Mouse (Mus musculus) kidney, adult 18-20 months (tissue): ENCODE measurements around the gene Rrnad1.

ENCODE experiments used
- DNase-seq: peaks from one replicate; pipeline ENCODE4 v3.0.0; 2021

Gene Rrnad1

DNA sequence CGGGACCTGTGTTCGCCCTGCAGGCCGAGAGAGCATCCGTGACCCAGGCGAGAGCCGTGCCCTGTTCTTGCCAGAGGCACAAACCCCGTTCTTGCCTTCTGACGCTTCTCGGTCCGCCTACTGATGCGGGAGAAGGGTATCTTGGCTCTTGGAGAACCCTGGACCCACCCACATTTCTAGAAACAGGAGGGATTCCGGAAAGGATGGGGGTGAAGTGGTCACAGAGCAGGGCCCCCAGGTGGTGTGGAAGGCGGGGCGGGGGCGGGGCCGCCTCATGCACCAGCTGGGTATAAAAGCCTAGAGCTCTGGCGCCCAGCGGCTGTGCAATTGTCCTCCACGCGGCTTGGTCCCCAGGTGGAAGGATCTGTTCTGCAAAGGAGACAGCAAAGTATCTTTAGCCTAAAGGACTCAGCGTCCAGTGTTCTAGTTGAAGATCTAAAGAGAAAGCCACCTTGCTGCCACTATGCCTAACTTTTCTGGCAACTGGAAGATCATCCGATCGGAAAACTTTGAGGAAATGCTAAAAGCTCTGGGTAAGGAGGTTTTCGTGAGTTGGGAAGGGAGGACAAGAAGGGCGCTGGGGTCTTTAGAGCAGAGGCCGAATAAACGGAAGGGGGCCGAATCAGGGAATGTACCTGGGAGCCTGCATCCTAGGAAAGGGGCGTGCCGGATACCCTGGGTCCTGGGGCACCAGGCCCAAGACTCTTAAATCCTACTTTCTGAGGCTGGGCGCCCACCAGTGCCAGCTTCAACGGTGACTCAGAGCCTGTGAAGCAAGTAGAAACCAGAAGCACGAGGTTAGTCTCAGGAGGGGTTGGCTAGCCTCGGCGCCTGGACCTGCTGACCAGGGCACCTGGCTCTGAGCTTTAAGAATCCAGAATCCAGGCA, 18.1 kb upstream of the Rrnad1 start, which contains the start of gene Crabp2:
TSS of gene Crabp2 (plus strand) at position 289 of the 888 bp plus-strand sequence.
- no peak for DNase-seq

DNA sequence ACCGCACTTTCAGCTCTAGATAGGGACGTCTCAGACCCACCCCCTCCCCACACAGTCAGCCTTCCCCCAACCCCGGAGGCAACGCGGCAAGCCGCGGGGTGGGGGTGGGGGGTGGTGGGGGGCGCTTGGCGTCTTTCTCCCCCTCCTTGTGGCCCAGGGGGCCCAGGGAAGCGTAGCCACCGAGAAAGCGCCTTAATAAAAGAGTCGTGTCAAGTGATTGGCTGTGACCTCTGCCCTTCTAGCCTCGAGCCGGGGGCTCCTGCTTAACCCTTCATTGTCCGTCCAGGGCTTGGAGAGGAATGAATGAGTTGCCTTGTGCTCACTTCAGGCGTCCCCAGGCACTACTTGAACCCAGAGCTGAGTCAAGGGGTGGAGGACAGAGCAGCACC, 17.3 kb upstream of the Rrnad1 start:
- DNase-seq, result no peak

DNA sequence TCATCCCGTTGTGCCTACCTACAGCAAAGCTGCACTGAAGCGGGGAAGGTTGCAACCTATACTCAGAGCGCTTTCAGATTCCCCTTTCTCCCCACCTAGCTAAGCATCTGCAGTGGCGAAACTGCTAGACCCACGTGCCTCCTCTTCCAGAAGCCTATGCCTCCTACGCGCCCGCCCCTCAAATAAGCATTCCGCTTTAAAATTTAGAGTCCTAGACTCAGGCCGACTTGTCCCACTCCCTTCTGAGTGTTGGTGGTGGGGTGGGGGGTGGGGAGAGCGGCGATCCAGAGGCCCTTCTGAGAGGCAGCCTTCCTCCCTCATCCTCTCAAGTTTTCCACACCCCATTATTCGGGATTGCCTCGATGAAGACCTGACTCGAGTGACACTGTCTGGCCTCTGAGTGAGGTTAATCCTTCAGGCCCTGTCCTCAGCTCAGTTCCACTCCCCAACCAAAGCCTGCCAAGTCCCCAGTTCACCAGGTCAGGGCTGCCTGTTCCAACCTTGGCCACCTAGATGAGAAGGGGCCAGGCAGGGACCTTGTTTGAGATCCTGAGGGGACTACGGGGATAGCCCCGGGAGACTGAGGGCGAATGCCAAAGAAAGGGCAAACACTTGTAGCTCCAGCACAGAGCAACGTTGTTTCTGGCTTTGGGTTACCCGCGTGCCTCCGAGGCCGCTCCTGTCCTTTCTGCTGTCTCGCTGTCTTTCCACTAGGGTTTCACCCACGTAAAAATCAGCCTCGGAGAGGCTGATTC, 16.7 kb upstream of the Rrnad1 start:
- DNase-seq, result no peak

DNA sequence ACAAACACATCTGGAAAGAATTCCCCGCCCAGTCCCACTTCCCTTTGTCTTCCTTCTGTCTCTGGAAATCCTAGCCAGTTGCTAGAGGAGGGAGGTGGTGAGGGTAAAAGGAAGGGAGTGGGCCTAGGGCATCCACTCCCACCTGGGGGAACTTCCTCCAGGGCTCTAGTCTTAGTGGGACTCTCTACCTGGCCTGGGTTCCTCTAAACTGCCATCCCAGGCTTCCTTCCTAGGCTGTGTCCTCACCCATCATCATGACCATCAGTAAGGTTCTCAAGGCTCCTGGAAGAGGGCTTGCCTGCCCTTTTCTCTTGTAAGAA, 16.0 kb upstream of the Rrnad1 start:
- no peak for DNase-seq

GRCm38 (mm10) chr3:87945781-87946540, 15.4 kb upstream of the Rrnad1 start:
- DNase-seq, result no peak

DNA sequence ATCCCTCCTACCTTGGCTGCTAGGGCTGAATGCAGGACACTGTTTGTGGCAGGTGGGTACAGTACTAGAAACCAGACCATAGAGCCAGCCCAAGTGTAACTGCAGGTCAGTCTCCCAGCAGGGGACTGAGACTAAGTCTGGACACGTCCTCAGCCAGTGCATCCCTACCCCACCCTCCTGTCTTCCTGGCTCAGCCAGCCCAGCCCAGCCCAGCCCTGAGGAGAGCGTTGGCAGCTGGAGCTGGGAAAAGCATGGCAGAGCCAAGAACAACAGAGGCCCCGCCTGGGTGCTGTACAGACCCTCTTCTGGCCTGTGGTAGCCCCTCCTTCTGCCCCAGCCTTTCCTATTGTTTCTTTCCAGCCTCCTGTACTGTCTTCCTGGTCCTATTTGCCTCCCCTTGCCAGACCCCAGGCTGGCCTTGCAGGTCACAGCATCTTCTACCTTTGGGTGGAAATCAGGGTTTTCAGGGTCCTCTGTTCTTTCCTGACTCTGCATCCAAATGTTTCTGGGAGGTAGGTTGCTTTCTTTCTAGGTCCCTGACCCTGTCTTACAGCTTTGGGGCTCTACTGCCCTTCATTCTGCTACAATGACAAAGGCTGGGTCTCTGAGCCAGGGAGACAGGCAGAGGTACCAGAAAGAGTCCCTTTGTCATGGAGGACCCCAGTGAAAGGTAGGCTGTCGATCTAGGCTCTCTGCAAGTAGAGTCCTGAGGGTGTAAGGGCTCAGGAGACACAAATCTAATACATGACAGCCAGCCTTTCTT, 14.5 kb upstream of the Rrnad1 start:
- DNase-seq, result no peak

GRCm38 (mm10) chr3:87943586-87943985, 13.1 kb upstream of the Rrnad1 start:
- DNase-seq, result no peak

- no peak for DNase-seq
Measured at GRCm38 (mm10) chr3:87942471-87942870, 12.0 kb upstream of the Rrnad1 start.

GRCm38 (mm10) chr3:87940611-87941010, 10.1 kb upstream of the Rrnad1 start:
- DNase-seq, result no peak

DNA sequence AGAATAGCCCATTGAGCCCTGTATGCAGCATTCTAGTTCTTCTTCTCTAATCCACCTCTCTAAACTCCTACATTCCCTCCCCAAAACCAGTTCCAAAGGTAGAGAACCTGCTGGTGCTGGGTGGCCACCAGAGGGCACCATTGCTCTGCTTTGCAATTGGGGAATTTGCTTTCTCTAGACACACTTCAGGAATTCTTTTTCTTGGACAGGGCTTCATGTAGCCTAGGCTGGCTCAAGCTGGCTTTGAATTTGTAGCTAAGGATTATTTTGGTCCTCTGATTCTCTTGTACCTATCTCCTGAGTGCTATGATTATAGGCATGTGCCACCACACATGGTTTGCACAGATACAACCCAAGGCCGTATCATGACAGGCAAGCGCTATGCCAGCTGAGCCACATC, 5.3 kb upstream of the Rrnad1 start:
- peak; percentile 77 for DNase-seq

GRCm38 (mm10) chr3:87935201-87935600, 4.7 kb upstream of the Rrnad1 start:
- no peak for DNase-seq

DNA sequence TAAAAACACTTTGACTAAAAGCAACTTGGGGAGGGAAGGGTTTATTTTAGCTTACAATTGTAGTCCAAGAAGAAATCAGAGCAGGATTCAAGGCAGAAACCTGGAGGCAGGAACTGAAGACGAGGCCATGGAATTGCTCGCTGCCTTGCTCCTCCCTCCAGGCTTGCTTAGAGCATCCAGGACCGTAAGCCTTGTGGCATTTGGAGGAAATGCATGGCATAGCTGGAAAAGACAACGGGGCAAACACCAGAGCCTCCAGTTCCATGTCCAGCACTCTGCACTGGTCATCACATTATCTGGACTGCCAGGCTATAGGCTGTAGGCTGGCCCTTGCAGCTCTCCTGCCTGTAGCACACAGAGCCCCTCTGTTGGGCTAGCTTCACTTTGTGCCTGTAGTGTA, 4.0 kb upstream of the Rrnad1 start:
- no peak for DNase-seq

GRCm38 (mm10) chr3:87934026-87934425, 3.5 kb upstream of the Rrnad1 start:
- no peak for DNase-seq

- no peak for DNase-seq
Measured at GRCm38 (mm10) chr3:87929341-87930077, 1.0 kb downstream of the Rrnad1 start.

DNA sequence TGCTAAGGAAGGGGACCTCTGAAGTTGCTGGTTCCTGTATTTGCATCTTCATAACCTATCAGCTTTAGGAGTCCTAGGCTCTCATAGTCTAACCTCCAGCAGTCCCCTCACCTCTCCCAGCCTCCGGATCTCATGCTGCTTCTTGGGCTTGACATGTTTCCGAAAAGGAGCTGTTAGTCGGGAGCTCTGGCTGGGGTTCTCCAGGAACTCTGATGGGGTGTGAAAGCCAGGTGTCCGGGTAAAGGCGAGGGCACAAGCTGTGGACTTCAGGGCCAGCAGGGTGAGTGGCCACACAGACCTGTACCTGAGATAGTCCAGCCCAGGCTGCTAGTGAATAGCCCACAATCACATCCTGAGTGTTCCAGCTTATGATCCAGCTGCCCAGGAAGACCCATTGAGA, 3.1 kb downstream of the Rrnad1 start:
- no peak for DNase-seq

- no peak for DNase-seq
Measured at GRCm38 (mm10) chr3:87924996-87925395, 5.5 kb downstream of the Rrnad1 start.

- DNase-seq, result no peak
Measured at GRCm38 (mm10) chr3:87920270-87920943, 10.1 kb downstream of the Rrnad1 start.

- peak; percentile 76 for DNase-seq
Measured at GRCm38 (mm10) chr3:87919336-87920108, 11.0 kb downstream of the Rrnad1 start, which contains the start of gene Mrpl24. Gene Mrpl24 (plus strand): TSS chr3:87919506.

- no peak for DNase-seq
Measured at GRCm38 (mm10) chr3:87918551-87918950, 12.0 kb downstream of the Rrnad1 start.

- no peak for DNase-seq
Measured at GRCm38 (mm10) chr3:87916990-87917389, 13.5 kb downstream of the Rrnad1 start.
